ENCODE assay signal across 15 mouse cellular contexts in genomic region chr4:140522873-140523272, GRCm38 (mm10).
"Had no signal": no experiment of that assay in that cellular context is flagged by ENCODE, and none has a peak within 500 bp of the region (broad histone marks: within the 10 kb centered on the region; RNA-seq: fewer than 3 reads in every experiment).

No protein-coding gene starts in this region.

- H3K9me3 ChIP-seq: neural tube, embryonic 15.5 days; stomach, embryonic 15.5 days had no signal

- H3K4me3 ChIP-seq: neural tube, embryonic 15.5 days; stomach, embryonic 15.5 days had no signal

- H3K27me3 ChIP-seq: neural tube, embryonic 15.5 days; stomach, embryonic 15.5 days had no signal

- H3K4me1 ChIP-seq: stomach, embryonic 15.5 days had no signal

- DNase-seq: retina, postnatal 1 day; right cerebral cortex, adult 18-20 months; right cerebral cortex, postnatal 14 days; right cerebral cortex, postnatal 25 days; right cerebral cortex, postnatal 4 days; spleen, adult 18-20 months; thymus, adult 18-20 months; thymus, adult 2 months; thymus, postnatal 14 days; thymus, postnatal 25 days; thymus, postnatal 36 days; thymus, postnatal 4 days had no signal

- H3K27ac ChIP-seq: neural tube, embryonic 15.5 days; stomach, embryonic 15.5 days; stomach, postnatal 0 days had no signal

- H3K4me2 ChIP-seq: neural tube, embryonic 15.5 days; stomach, embryonic 15.5 days had no signal

- H3K9ac ChIP-seq: neural tube, embryonic 15.5 days; stomach, embryonic 15.5 days had no signal
